Mouse (Mus musculus) lung, embryonic 16.5 days (tissue): ENCODE data around the gene Spp1. TPM values are rescaled to one million over a fixed set of nuclear protein-coding genes. Genes with fewer than 3 reads are reported as not detected.

Experiments used
- ATAC-seq: fragments of 200-750 bp; cut with Nextera tagmentation; 2 replicates; pipeline ENCODE4 v1.8.0; 2017; ENCODE audit warnings: low read depth, mild to moderate bottlenecking, moderate library complexity
- H3K27ac ChIP-seq: fragments of 300-500 bp; sonication (generic); 2 replicates; pipeline ENCODE4 v1.5.1; 2014; ENCODE audit warnings: mild to moderate bottlenecking, control low read depth, low read length
- H3K27me3 ChIP-seq: fragments of 300-500 bp; sonication (generic); 2 replicates; pipeline ENCODE4 v1.6.1; 2014; ENCODE audit warnings: low read depth, low read length, mixed read lengths; ENCODE audit not compliant: control insufficient read depth, insufficient read depth
- H3K36me3 ChIP-seq: fragments of 300-500 bp; sonication (generic); 2 replicates; pipeline ENCODE4 v1.6.1; 2014; ENCODE audit warnings: low read length; ENCODE audit not compliant: control insufficient read depth, insufficient read depth
- H3K4me1 ChIP-seq: fragments of 300-500 bp; sonication (generic); replicated peaks from 2 replicates; pipeline ENCODE4 v1.6.1; 2014; ENCODE audit warnings: low read length, mixed read lengths; ENCODE audit not compliant: control insufficient read depth, insufficient read depth
- H3K4me2 ChIP-seq: fragments of 300-500 bp; sonication (generic); 2 replicates; pipeline ENCODE4 v1.6.1; 2014; ENCODE audit warnings: low read depth, low read length, control low read depth
- H3K4me3 ChIP-seq: fragments of 300-500 bp; sonication (generic); 2 replicates; pipeline ENCODE4 v1.5.1; 2014; ENCODE audit warnings: mild to moderate bottlenecking, low read length, control low read depth
- H3K9ac ChIP-seq: fragments of 300-500 bp; sonication (generic); 2 replicates; pipeline ENCODE4 v1.6.1; 2014; ENCODE audit warnings: low read length, control low read depth
- H3K9me3 ChIP-seq: fragments of 300-500 bp; sonication (generic); 2 replicates; pipeline ENCODE4 v1.6.1; 2016; ENCODE audit warnings: low read length; ENCODE audit not compliant: control insufficient read depth
- whole genome bisulfite sequencing: fragments of 180-500 bp; shearing (Covaris S2); extraction: QIAGEN DNeasy Blood & Tissue Kit; methylation state at CpG from one replicate; pipeline ENCODE4 v1.1.7; 2014; 5-methylcytosine and 5-hydroxymethylcytosine counted together
- polyA plus RNA-seq: library from polyadenylated mRNA; unstranded; fragments of >200 nt; fragmentation: Nextera tagmentation; extraction: Ambion mirVana; gene quantifications from 2 replicates; pipeline ENCODE4 v1.2.1, GENCODE M21; 2015

Gene Spp1
- polyA plus RNA-seq, 1 experiment from 2014 or later, result 90.3 TPM

DNA sequence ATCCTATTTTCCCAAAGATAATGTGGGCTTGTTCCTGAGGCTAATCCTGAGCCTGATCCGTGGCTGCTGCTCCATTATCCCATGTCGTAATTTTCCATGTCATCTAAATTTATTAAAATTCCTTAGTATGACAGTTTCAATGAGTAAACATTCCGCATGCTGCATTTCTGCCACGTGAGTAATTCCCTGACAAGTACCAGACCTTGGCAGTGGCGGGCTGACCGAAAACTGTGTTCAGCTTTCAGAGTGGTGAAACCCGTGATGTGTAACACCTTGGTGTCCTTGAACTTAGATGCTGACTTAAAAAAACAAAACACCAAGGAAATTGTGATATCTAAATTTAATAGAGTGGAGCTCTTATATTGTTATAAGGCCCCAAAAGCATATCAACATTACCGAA is 30.4 kb downstream of the Spp1 start:
- ATAC-seq, result no peak
- Histone ChIP-seq H3K9me3 (no peaks in the 10 kb centered on the region), H3K27ac (no peak overlapping the region), H3K4me2 (no peak overlapping the region), H3K4me3 (no peak overlapping the region), H3K9ac (no peak overlapping the region), H3K27me3 (no peaks in the 10 kb centered on the region), H3K36me3 (peaks cover 20% of the 10 kb centered on the region), H3K4me1 (peaks cover 5% of the 10 kb centered on the region; the same call in 1 of the 2 replicates)
- 80% methylated on average over 8 of the region's 8 CpGs for WGBS

DNA sequence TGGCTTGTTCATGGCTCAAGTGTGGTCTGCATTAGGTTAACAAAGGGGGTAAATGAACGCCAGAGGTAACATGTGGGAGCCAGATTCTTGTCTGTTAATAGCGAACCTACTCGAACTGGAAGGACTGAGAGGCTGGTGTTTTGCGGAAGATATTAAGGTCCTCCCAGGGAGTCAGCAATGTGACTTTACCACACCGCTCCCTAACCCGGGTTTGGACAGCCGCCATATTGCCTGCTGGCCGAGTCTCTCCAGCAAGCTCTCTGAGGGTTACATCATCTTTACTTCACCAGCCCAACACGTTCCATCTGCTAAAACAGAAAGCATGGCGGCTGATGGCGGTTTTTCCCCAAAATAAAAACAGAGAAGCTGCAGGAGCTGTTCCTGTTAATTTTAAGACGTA is 30.8 kb downstream of the Spp1 start:
- no peaks in the 10 kb centered on the region for H3K27me3 ChIP-seq
- H3K4me3 ChIP-seq, result no peak overlapping the region
- peaks cover 4% of the 10 kb centered on the region; the same call in 1 of the 2 replicates for H3K4me1 ChIP-seq
- H3K36me3 ChIP-seq, result peaks cover 20% of the 10 kb centered on the region
- WGBS, result 87% methylated on average over 12 of the region's 12 CpGs
- no peak overlapping the region for H3K4me2 ChIP-seq
- H3K27ac ChIP-seq, result no peak overlapping the region
- no peak overlapping the region for H3K9ac ChIP-seq
- ATAC-seq, result no peak
- no peaks in the 10 kb centered on the region for H3K9me3 ChIP-seq

DNA sequence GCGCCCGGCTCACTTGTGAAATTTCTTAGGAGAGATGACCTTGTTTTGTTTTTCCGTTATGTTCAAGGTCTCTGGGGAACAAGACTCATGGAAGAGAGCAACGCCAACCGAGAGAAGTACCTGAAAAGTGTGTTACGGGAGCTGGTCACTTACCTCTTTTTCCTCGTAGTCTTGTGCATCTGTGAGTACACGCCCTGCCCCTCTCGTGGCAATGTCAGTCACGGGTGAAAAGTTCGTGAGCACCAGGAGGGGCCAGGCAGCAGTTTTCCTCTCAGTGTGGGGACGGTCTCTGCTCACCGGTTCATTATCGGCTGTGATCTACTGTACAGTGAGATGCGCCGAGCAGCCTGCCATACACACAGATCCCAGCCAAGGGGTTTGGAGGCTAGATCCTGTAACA is 31.9 kb downstream of the Spp1 start:
- H3K4me3 ChIP-seq, result no peak overlapping the region
- H3K27me3 ChIP-seq, result no peaks in the 10 kb centered on the region
- H3K4me1 ChIP-seq, result no peaks in the 10 kb centered on the region
- H3K27ac ChIP-seq, result no peak overlapping the region
- H3K36me3 ChIP-seq, result peaks cover 22% of the 10 kb centered on the region
- no peak for ATAC-seq
- 94% methylated on average over 16 of the region's 16 CpGs for WGBS
- no peak overlapping the region for H3K4me2 ChIP-seq
- H3K9me3 ChIP-seq, result no peaks in the 10 kb centered on the region
- no peak overlapping the region for H3K9ac ChIP-seq

DNA sequence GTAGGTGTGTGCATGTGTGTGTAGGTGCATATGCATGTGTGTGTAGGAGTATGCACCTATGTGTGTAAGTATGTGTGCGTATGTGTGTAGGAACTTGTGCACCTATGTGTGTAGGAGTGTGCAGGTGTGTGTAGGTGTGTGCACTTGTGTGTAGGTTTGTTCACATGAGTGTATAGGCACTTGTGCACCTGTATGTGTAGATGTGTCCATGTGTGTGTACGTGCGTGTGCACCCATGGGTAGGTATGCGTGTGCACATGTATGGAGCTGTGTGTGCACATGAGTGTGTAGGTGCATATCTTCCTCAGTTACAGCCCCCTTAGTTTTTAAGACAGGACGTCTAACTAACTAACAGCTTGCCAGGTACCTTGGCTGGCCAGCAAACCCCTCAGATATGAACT is 33.7 kb downstream of the Spp1 start:
- Histone ChIP-seq H3K4me2 (no peak overlapping the region), H3K36me3 (peaks cover 36% of the 10 kb centered on the region), H3K9ac (no peak overlapping the region), H3K4me1 (no peaks in the 10 kb centered on the region), H3K27ac (no peak overlapping the region), H3K27me3 (no peaks in the 10 kb centered on the region), H3K9me3 (no peaks in the 10 kb centered on the region), H3K4me3 (no peak overlapping the region)
- 91% methylated on average over 5 of the region's 5 CpGs for WGBS
- ATAC-seq, result no peak

DNA sequence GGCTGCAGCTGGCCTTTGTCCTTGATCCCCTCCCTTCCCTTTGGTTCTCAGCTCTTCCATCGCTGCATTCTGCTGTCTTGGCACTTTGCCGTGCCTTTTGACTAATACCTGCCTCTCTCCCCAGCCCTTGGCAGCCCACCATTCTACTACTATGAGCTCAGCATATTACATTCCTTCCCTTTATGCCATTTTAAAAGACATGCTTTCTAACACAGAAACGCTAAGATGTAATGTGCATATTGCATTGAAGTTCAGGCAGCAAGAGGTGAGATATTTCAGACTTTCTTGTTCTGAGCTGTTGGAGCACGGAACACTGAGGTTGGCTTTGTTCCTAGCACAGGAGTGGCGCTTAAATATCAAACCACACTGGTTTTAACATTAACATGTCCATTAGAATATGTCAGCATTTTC is 36.1 kb downstream of the Spp1 start:
- Histone ChIP-seq H3K36me3 (peaks cover 30% of the 10 kb centered on the region), H3K4me1 (no peaks in the 10 kb centered on the region), H3K27ac (no peak overlapping the region), H3K27me3 (no peaks in the 10 kb centered on the region), H3K4me3 (no peak overlapping the region), H3K4me2 (no peak overlapping the region), H3K9ac (no peak overlapping the region), H3K9me3 (no peaks in the 10 kb centered on the region)
- 66% methylated on average over 5 of the region's 5 CpGs for WGBS
- no peak for ATAC-seq

DNA sequence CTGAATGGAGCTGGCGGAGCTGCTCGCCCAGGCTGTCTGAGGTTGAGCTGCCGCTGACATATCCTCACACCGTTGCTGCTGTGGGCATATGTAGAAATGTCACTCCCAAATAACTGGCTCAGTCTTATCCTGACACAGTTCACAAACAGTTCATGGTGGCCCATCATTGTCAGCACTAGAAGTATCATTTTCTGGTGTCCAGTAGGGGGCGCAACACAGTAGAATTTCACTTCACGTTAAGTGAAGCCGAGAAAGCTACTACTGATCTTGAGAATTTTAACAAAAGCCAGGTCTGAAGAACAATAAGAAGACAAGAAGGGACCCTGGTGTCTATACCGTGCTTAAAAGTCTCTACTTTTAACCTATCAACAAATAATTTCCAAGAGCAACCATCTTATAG is 37.5 kb downstream of the Spp1 start:
- no peak overlapping the region for H3K4me3 ChIP-seq
- peaks cover 28% of the 10 kb centered on the region for H3K36me3 ChIP-seq
- H3K27ac ChIP-seq, result no peak overlapping the region
- H3K9ac ChIP-seq, result no peak overlapping the region
- no peak overlapping the region for H3K4me2 ChIP-seq
- H3K9me3 ChIP-seq, result no peaks in the 10 kb centered on the region
- no peaks in the 10 kb centered on the region for H3K4me1 ChIP-seq
- 92% methylated on average over 8 of the region's 8 CpGs for WGBS
- no peaks in the 10 kb centered on the region for H3K27me3 ChIP-seq
- no peak for ATAC-seq

DNA sequence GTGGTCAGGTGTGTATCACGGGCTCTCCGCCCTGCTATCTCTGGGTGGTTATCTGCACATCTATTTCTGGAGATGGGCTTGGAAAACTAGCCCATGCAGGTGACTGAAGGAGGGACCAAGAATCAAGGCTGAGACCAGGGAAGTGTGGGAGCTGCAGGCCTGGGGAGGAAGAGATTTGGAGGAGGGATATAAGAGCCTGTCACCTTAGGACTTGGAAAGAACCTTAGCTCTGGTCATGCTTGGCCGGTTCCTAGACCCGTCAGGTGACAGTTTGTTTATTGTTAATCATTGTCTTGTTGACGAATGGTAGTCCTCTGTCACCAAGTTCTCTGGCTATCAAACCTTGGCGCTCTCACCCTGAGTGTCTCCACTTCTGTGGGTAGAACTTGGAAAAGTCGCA is 45.4 kb downstream of the Spp1 start:
- no peak for ATAC-seq
- 70% methylated on average over 7 of the region's 7 CpGs for WGBS
- Histone ChIP-seq H3K27me3 (no peaks in the 10 kb centered on the region), H3K4me1 (no peaks in the 10 kb centered on the region), H3K27ac (no peak overlapping the region), H3K9me3 (no peaks in the 10 kb centered on the region), H3K36me3 (peaks cover 42% of the 10 kb centered on the region), H3K4me3 (no peak overlapping the region), H3K9ac (no peak overlapping the region), H3K4me2 (no peak overlapping the region)

DNA sequence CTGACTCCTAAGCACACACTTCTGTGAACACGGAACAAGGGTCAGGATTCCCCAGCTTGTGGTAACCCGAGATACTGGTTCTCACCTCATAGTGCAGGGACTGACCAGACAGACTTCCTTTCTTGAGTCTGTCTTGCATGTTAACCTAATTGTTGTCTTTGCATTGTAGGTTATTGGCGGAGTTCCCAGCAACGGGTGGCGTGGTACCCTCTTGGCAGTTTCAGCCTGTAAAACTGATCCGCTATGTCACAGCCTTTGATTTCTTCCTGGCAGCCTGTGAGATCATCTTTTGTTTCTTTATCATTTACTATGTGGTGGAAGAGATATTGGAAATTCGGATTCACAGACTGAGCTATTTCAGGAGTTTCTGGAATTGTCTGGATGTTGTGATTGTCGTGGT is 47.9 kb downstream of the Spp1 start:
- no peak overlapping the region for H3K4me2 ChIP-seq
- H3K4me3 ChIP-seq, result no peak overlapping the region
- 74% methylated on average over 8 of the region's 8 CpGs for WGBS
- ATAC-seq, result no peak
- H3K9me3 ChIP-seq, result no peaks in the 10 kb centered on the region
- H3K27ac ChIP-seq, result no peak overlapping the region
- H3K4me1 ChIP-seq, result no peaks in the 10 kb centered on the region
- H3K36me3 ChIP-seq, result peaks cover 46% of the 10 kb centered on the region
- H3K27me3 ChIP-seq, result no peaks in the 10 kb centered on the region
- no peak overlapping the region for H3K9ac ChIP-seq
